In the genomic region with DNA sequence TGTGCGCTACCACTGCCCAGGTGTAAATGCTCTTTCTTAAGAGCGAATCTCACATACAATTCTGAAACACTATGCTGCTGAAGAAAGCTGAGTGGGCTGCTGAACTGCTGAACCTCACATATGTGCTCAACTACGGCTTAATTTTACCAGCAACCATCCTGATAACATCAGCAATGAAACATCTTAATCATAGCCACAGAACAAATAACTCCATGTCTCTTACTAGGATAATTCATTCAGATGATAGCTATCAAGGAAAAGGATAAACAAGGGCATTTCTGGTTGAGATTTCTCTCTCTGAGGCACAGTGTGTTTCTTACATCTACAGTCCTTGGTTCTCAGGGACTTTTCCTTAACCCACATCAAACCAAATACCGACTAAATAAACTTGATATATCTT, we compare ENCODE assay signal across 19 mouse cellular contexts.
"Had no signal": no experiment of that assay in that cellular context is flagged by ENCODE, and none has a peak within 500 bp of the region (broad histone marks: within the 10 kb centered on the region; RNA-seq: fewer than 3 reads in every experiment).

No protein-coding gene starts in this region.

- ATAC-seq: lung, postnatal 0 days; midbrain, embryonic 13.5 days; midbrain, embryonic 15.5 days had no signal

- H3K4me3 ChIP-seq: lung, embryonic 15.5 days; midbrain, embryonic 13.5 days; midbrain, embryonic 15.5 days; neural tube, embryonic 13.5 days; neural tube, embryonic 15.5 days had no signal

- H3K27me3 ChIP-seq: lung, embryonic 15.5 days; megakaryocyte, embryonic 14.5 days; midbrain, embryonic 13.5 days; midbrain, embryonic 15.5 days; neural tube, embryonic 13.5 days; neural tube, embryonic 15.5 days had no signal

- DNase-seq: lung, adult 2 months; lung, postnatal 14 days; lung, postnatal 36 days; retina, postnatal 1 day; right cerebral cortex, adult 18-20 months; right cerebral cortex, postnatal 25 days; right cerebral cortex, postnatal 4 days; spleen, adult 18-20 months; thymus, adult 18-20 months; thymus, postnatal 14 days; thymus, postnatal 36 days had no signal

- H3K27ac ChIP-seq: lung, embryonic 15.5 days; midbrain, embryonic 13.5 days; midbrain, embryonic 15.5 days; neural tube, embryonic 13.5 days; neural tube, embryonic 15.5 days had no signal

- H3K36me3 ChIP-seq: lung, embryonic 15.5 days; midbrain, embryonic 13.5 days; midbrain, embryonic 15.5 days; neural tube, embryonic 13.5 days; neural tube, embryonic 15.5 days had no signal

- H3K9ac ChIP-seq: lung, embryonic 15.5 days; midbrain, embryonic 13.5 days; midbrain, embryonic 15.5 days; neural tube, embryonic 13.5 days; neural tube, embryonic 15.5 days had no signal

- H3K4me2 ChIP-seq: midbrain, embryonic 11.5 days; midbrain, embryonic 13.5 days; midbrain, embryonic 15.5 days; neural tube, embryonic 13.5 days; neural tube, embryonic 15.5 days had no signal

- H3K9me3 ChIP-seq: lung, embryonic 15.5 days; megakaryocyte, embryonic 14.5 days; midbrain, embryonic 13.5 days; midbrain, embryonic 15.5 days; neural tube, embryonic 13.5 days; neural tube, embryonic 15.5 days had no signal
